Mouse (Mus musculus) lung, adult 18-20 months (tissue): ENCODE results near the gene Tiam1.

Experiments used
- DNase-seq, 2 experiments: peaks; one replicate each; pipeline ENCODE4 v3.0.0; 2022; ENCODE audit warnings: mixed read lengths in 2 of 2

The Tiam1 gene

GRCm38 (mm10) chr16:90046494-90047158 lies 96.9 kb downstream of the Tiam1 start:
- peak; percentile 13 to 16 for DNase-seq

GRCm38 (mm10) chr16:90045611-90046010 lies 98.0 kb downstream of the Tiam1 start:
- DNase-seq = no peak

- DNase-seq = no peak
These were observed 99.4 kb downstream of the Tiam1 start for GRCm38 (mm10) chr16:90044004-90044754.

GRCm38 (mm10) chr16:90042874-90043273 lies 100.7 kb downstream of the Tiam1 start:
- peak; percentile 14 to 19 for DNase-seq

GRCm38 (mm10) chr16:90042386-90042785 lies 101.2 kb downstream of the Tiam1 start:
- no peak for DNase-seq

GRCm38 (mm10) chr16:90040771-90041364 lies 102.7 kb downstream of the Tiam1 start:
- no peak for DNase-seq

- DNase-seq = no peak
These were observed 107.9 kb downstream of the Tiam1 start for GRCm38 (mm10) chr16:90035595-90036110.

- no peak for DNase-seq
These were observed 113.2 kb downstream of the Tiam1 start for GRCm38 (mm10) chr16:90030355-90030754.

- DNase-seq = no peak
These were observed 115.7 kb downstream of the Tiam1 start for GRCm38 (mm10) chr16:90027886-90028285.

GRCm38 (mm10) chr16:90025526-90026172 lies 117.9 kb downstream of the Tiam1 start:
- DNase-seq = no peak

GRCm38 (mm10) chr16:90023665-90024010 lies 119.9 kb downstream of the Tiam1 start:
- DNase-seq = no peak

- DNase-seq = no peak
These were observed 120.5 kb downstream of the Tiam1 start for GRCm38 (mm10) chr16:90022932-90023664.

GRCm38 (mm10) chr16:90016046-90016445 lies 127.5 kb downstream of the Tiam1 start:
- DNase-seq = no peak

GRCm38 (mm10) chr16:90014596-90014995 lies 129.0 kb downstream of the Tiam1 start:
- DNase-seq = peak; percentile 20 to 47

- no peak for DNase-seq
These were observed 131.9 kb downstream of the Tiam1 start for GRCm38 (mm10) chr16:90011521-90012181.

GRCm38 (mm10) chr16:90008504-90008903 lies 135.1 kb downstream of the Tiam1 start:
- DNase-seq = no peak

- no peak for DNase-seq
These were observed 136.1 kb downstream of the Tiam1 start for GRCm38 (mm10) chr16:90007391-90007977.

GRCm38 (mm10) chr16:90003556-90003955 lies 140.0 kb downstream of the Tiam1 start:
- DNase-seq = no peak

- DNase-seq = no peak
These were observed 148.4 kb downstream of the Tiam1 start for GRCm38 (mm10) chr16:89995155-89995554.

- DNase-seq = no peak
These were observed 149.4 kb downstream of the Tiam1 start for GRCm38 (mm10) chr16:89993991-89994825.

- DNase-seq = no peak
These were observed 150.1 kb downstream of the Tiam1 start for GRCm38 (mm10) chr16:89993506-89993905.
